Mouse (Mus musculus): Measurements from ENCODE around the gene Cdc34.

DNA sequence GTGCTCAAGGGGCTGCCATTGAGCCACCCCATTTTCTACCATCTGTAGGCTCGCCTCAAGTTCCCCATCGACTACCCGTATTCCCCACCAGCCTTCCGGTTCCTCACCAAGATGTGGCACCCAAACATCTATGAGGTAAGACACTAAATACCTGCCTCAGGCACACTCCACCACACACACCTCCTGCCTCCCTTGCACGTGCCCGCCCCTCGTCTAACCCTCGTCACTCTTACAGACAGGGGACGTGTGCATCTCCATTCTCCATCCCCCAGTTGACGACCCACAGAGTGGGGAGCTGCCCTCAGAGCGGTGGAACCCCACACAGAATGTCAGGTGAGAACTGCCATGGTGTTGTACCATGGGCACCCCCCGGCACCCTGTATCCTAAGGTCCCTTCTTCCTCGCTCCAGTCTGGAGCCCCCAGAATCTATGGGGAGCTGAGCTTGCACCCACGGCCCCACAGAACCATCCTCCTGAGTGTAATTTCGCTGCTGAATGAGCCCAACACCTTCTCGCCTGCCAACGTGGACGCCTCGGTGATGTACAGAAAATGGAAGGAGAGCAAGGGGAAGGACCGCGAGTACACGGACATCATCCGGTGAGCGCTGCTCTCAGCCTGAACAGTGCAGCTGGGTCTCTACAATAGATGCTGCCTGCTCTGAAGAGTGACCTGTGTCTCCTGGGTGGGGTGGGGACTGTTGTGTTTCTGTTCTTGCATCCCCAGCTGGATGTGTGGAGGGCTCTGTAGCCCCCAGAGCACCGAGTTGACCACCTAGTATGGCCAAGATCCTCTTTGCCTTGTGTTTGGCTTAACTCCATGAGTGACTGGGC is 3.0 kb downstream of the Cdc34 start:
- TF ChIP-seq FLI1 (IDR thresholded peaks at IDR 0.05; ENCODE audit: low read length) (no peak), GATA1 (IDR thresholded peaks at IDR 0.05; ENCODE audit: borderline replicate concordance, low read length) (no peak)
